ENCODE assay signal across 19 mouse cellular contexts in genomic region chr4:59544654-59545053, GRCm38 (mm10). TPM values are rescaled to one million over a fixed set of nuclear protein-coding genes. Genes with fewer than 3 reads are reported as not detected.
A peak's percentile ranks its signal among the peaks of the same experiment; 100 is the strongest.
DNase-seq lines count a peak whose midpoint lies in the region; ATAC-seq and TF ChIP-seq lines count a peak whose summit lies in the region.
"Had no signal": no experiment of that assay in that cellular context is flagged by ENCODE, and none has a peak within 500 bp of the region (broad histone marks: within the 10 kb centered on the region; RNA-seq: fewer than 3 reads in every experiment).

No protein-coding gene starts in this region.

- H3K4me3 ChIP-seq in liver, embryonic 12.5 days, result no peak overlapping the region
- H3K4me3 ChIP-seq in MEL (ENCODE audit: control insufficient read depth in 1 of 2, insufficient read depth in 1 of 2, low read depth in 2 of 2, low read length in 2 of 2), result no peak overlapping the region; a peak in 1 of 4 replicates
- H3K4me3 ChIP-seq in liver, embryonic 14.5 days (ENCODE audit: insufficient read depth in 1 of 2, low read depth in 2 of 2, low read length in 2 of 2), result no peak overlapping the region
- H3K4me3 ChIP-seq: embryonic facial prominence, embryonic 12.5 days; forebrain, embryonic 15.5 days; heart, adult 2 months; heart, embryonic 15.5 days; hindbrain, embryonic 13.5 days had no signal

- no peaks in the 10 kb centered on the region for H3K27me3 ChIP-seq in liver, embryonic 12.5 days (replicated peaks)
- no peaks in the 10 kb centered on the region for H3K27me3 ChIP-seq in MEL (ENCODE audit: control insufficient read depth in 1 of 2, insufficient read depth in 2 of 2, low read length in 2 of 2)
- H3K27me3 ChIP-seq in liver, embryonic 14.5 days (ENCODE audit: control insufficient read depth, insufficient read depth, low read length), result no peaks in the 10 kb centered on the region
- H3K27me3 ChIP-seq: embryonic facial prominence, embryonic 12.5 days; heart, embryonic 15.5 days; hindbrain, embryonic 13.5 days had no signal

- peaks cover 64% of the 10 kb centered on the region for H3K4me1 ChIP-seq in liver, embryonic 12.5 days
- peaks cover 4 to 25% of the 10 kb centered on the region in 2 experiments; a peak in 3 of 4 replicates for H3K4me1 ChIP-seq in MEL (ENCODE audit: control insufficient read depth in 1 of 2, insufficient read depth in 2 of 2, low read length in 2 of 2)
- H3K4me1 ChIP-seq in liver, embryonic 14.5 days (replicated peaks; ENCODE audit: control insufficient read depth in 2 of 2, insufficient read depth in 2 of 2, low read length in 1 of 2), result peaks cover 7 to 23% of the 10 kb centered on the region in 2 experiments

- TF ChIP-seq EP300 in MEL (IDR thresholded peaks at IDR 0.05; ENCODE audit: low read depth in 1 of 2, low read length in 2 of 2), result 0 out of 4 replicates have a peak, but pooled peaks of 1 of the 2 experiments have one; percentile 23
- TF ChIP-seq EP300 in liver, embryonic 14.5 days (IDR thresholded peaks at IDR 0.05; ENCODE audit: low read depth), result no peak

- DNase-seq in liver (no peak), MEL (ENCODE audit: low read depth, low spot score) (peak; percentile 68)
- no peak for DNase-seq in liver, embryonic 14.5 days (ENCODE audit: low read depth in 3 of 3, low spot score in 3 of 3)
- no peak for DNase-seq in right cerebral cortex, adult 2 months (ENCODE audit: low spot score in 2 of 2)
- DNase-seq in thymus, postnatal 36 days, result no peak
- DNase-seq: adrenal gland, postnatal 10 days; cerebellum, adult 11 months; cerebellum, adult 8-10 months; cerebellum, postnatal 25 days; gastrocnemius, postnatal 10 days; heart, adult 2 months; heart, postnatal 14 days had no signal

- no peak for TF ChIP-seq RAD21 in MEL (IDR thresholded peaks at IDR 0.05; ENCODE audit: low read depth, low read length)

- no peaks in the 10 kb centered on the region for H3K9me3 ChIP-seq in liver, embryonic 12.5 days (replicated peaks)
- no peaks in the 10 kb centered on the region for H3K9me3 ChIP-seq in MEL (replicated peaks; ENCODE audit: insufficient read depth, low read length)
- no peaks in the 10 kb centered on the region for H3K9me3 ChIP-seq in liver, embryonic 14.5 days (ENCODE audit: control insufficient read depth, low read length)
- H3K9me3 ChIP-seq: embryonic facial prominence, embryonic 12.5 days; forebrain, embryonic 15.5 days; heart, embryonic 15.5 days; hindbrain, embryonic 13.5 days had no signal

- no peak for ATAC-seq in liver, embryonic 12.5 days
- no peak for ATAC-seq in liver, embryonic 14.5 days (ENCODE audit: insufficient read depth)
- 0 out of 2 replicates have a peak, but pooled peaks have one; percentile 20 for ATAC-seq in monocyte, adult 5-6 weeks (replicated peaks; ENCODE audit: insufficient number of reproducible peaks, low FRiP score, low TSS enrichment, poor library complexity, severe bottlenecking)
- ATAC-seq: forebrain, embryonic 15.5 days had no signal

- H3K4me2 ChIP-seq in liver, embryonic 12.5 days, result no peak overlapping the region
- peak overlapping the region; percentile 19 for H3K4me2 ChIP-seq in liver, embryonic 14.5 days (ENCODE audit: low read depth)
- H3K4me2 ChIP-seq: embryonic facial prominence, embryonic 12.5 days; forebrain, embryonic 15.5 days; heart, embryonic 11.5 days; heart, embryonic 15.5 days; hindbrain, embryonic 13.5 days had no signal

- no peak for TF ChIP-seq CTCF in MEL (IDR thresholded peaks at IDR 0.05 in 2 of 3, conservative IDR thresholded peaks at IDR 0.05 in 1 of 3; ENCODE audit: control insufficient read depth in 1 of 3, insufficient read depth in 1 of 3, low read depth in 2 of 3, low read length in 3 of 3, poor library complexity in 1 of 3, severe bottlenecking in 1 of 3)
- no peak for TF ChIP-seq CTCF in liver, embryonic 14.5 days (IDR thresholded peaks at IDR 0.05; ENCODE audit: low read depth)

- H3K27ac ChIP-seq in liver, embryonic 12.5 days, result 0 out of 2 replicates have a peak overlapping the region, but pooled peaks have one; percentile 17
- H3K27ac ChIP-seq in MEL (ENCODE audit: control insufficient read depth, low read depth, low read length), result no peak overlapping the region; the same call in 1 of the 2 replicates
- peak overlapping the region; percentile 20; the same call in 1 of the 2 replicates for H3K27ac ChIP-seq in liver, embryonic 14.5 days
- H3K27ac ChIP-seq: embryonic facial prominence, embryonic 12.5 days; forebrain, embryonic 15.5 days; heart, adult 2 months; heart, embryonic 15.5 days; hindbrain, embryonic 13.5 days had no signal

- 0 out of 2 replicates have a peak, but pooled peaks cover 3% of the 10 kb centered on the region for H3K36me3 ChIP-seq in liver, embryonic 12.5 days
- H3K36me3 ChIP-seq in MEL (ENCODE audit: control insufficient read depth in 1 of 2, insufficient read depth in 2 of 2, low read length in 2 of 2), result peaks cover 3 to 30% of the 10 kb centered on the region in 2 experiments; a peak in 3 of 4 replicates
- no peaks in the 10 kb centered on the region for H3K36me3 ChIP-seq in liver, embryonic 14.5 days (replicated peaks; ENCODE audit: control insufficient read depth, insufficient read depth, low read depth)
- H3K36me3 ChIP-seq: embryonic facial prominence, embryonic 12.5 days; forebrain, embryonic 15.5 days; heart, embryonic 15.5 days; hindbrain, embryonic 13.5 days had no signal

- WGBS in liver, embryonic 12.5 days (ENCODE audit: insufficient replicate concordance), result 58% methylated on average over 2 of the region's 2 CpGs
- 51% methylated on average over 2 of the region's 2 CpGs for WGBS in liver, embryonic 14.5 days (ENCODE audit: insufficient replicate concordance)

- no peak overlapping the region for H3K9ac ChIP-seq in liver, embryonic 12.5 days
- peak overlapping the region; percentile 14; the same call in 1 of the 2 replicates for H3K9ac ChIP-seq in MEL (ENCODE audit: control insufficient read depth, low read depth, low read length, poor library complexity, severe bottlenecking)
- H3K9ac ChIP-seq in liver, embryonic 14.5 days (replicated peaks), result no peak overlapping the region
- H3K9ac ChIP-seq: embryonic facial prominence, embryonic 12.5 days; forebrain, embryonic 15.5 days; heart, embryonic 15.5 days; hindbrain, embryonic 13.5 days had no signal

- no peak for TF ChIP-seq POLR2A in MEL (IDR thresholded peaks at IDR 0.05; ENCODE audit: control insufficient read depth in 1 of 2, insufficient read depth in 1 of 2, low read depth in 1 of 2, low read length in 2 of 2, poor library complexity in 1 of 2)

- H3K79me2 ChIP-seq in MEL (ENCODE audit: control insufficient read depth, insufficient read depth, low read length, poor library complexity), result peaks cover 74% of the 10 kb centered on the region

TF ChIP-seq in MEL, 35 proteins besides CTCF, POLR2A, EP300 and RAD21:
- TF ChIP-seq MXI1 (IDR thresholded peaks at IDR 0.05; ENCODE audit: low read depth, low read length) (peak; percentile 45; the same call in 1 of the 2 replicates), MAFK (IDR thresholded peaks at IDR 0.05; ENCODE audit: borderline replicate concordance, low read depth, low read length) (no peak), MYC (IDR thresholded peaks at IDR 0.05; ENCODE audit: low read depth, low read length) (peak; percentile 32; the same call in 1 of the 2 replicates), BHLHE40 (IDR thresholded peaks at IDR 0.05; ENCODE audit: borderline replicate concordance, low read depth, low read length) (no peak), SIN3A (IDR thresholded peaks at IDR 0.05; ENCODE audit: low read length) (peak; percentile 67; the same call in 1 of the 2 replicates), ETS1 (IDR thresholded peaks at IDR 0.05; ENCODE audit: low read depth, low read length) (peak; percentile 29; the same call in 1 of the 2 replicates)

RNA-seq across cellular contexts. Expression of gene Ptbp3, which starts 4.5 kb away (rescaled TPM):
- polyA plus RNA-seq in liver, embryonic 12.5 days (2016; fragmentation: Nextera tagmentation; extraction: Ambion mirVana), result 60.2 and 62.6 TPM in 2 replicates
- total RNA-seq in MEL (2012; rRNA removed), result 78.8 and 90.0 TPM in 2 replicates
- 100 to 1,000 TPM; 121 to 315 TPM for polyA plus RNA-seq in MEL (2012; ENCODE audit: insufficient read depth in 1 of 2, insufficient read length in 2 of 2, low read depth in 1 of 2, low replicate concordance in 2 of 2, missing spikeins in 1 of 2)
- polyA plus RNA-seq in liver, embryonic 14.5 days (2012; rRNA removed), result 22.7 and 26.6 TPM in 2 replicates
- polyA plus RNA-seq in liver, embryonic 14.5 days (2014; fragmentation: Nextera tagmentation; extraction: Ambion mirVana), result 64.7 and 72.3 TPM in 2 replicates
- total RNA-seq in monocyte, adult 5-6 weeks (2017), result 282 to 348 TPM (median 308 TPM) in 3 replicates

RNA-seq across cellular contexts. Expression of gene Hsdl2, which starts 36.7 kb away (rescaled TPM):
- polyA plus RNA-seq in liver, embryonic 12.5 days (2016; fragmentation: Nextera tagmentation; extraction: Ambion mirVana), result 18.8 TPM in 2 replicates
- total RNA-seq in MEL (2012; rRNA removed), result 8.4 and 10.6 TPM in 2 replicates
- 10 to 100 TPM in 1 of 2 experiments, not detected in 1; 15.0 TPM for polyA plus RNA-seq in MEL (2012; ENCODE audit: insufficient read depth in 1 of 2, insufficient read length in 2 of 2, low read depth in 1 of 2, low replicate concordance in 2 of 2, missing spikeins in 1 of 2)
- polyA plus RNA-seq in liver, embryonic 14.5 days (2012; rRNA removed), result 5.5 and 10.4 TPM in 2 replicates
- 16.3 and 17.6 TPM in 2 replicates for polyA plus RNA-seq in liver, embryonic 14.5 days (2014; fragmentation: Nextera tagmentation; extraction: Ambion mirVana)
- 22.6 to 25.7 TPM (median 23.4 TPM) in 3 replicates for total RNA-seq in monocyte, adult 5-6 weeks (2017)
